Mouse (Mus musculus) MN1 (cell line): ENCODE measurements around the gene Slc2a3.
"Not testable (repeated sequence)": the region's sequence is repeated elsewhere in the genome, so short reads cannot be mapped to it uniquely, and the experiment has no call there.

Experiments used
- DNase-seq: peaks from one replicate; pipeline ENCODE4 v3.0.0-alpha.2; 2016; ENCODE audit warnings: low spot score

Gene Slc2a3

GRCm38 (mm10) chr6:122763844-122764445 is 37.5 kb downstream of the Slc2a3 start:
- DNase-seq = no peak

- DNase-seq = no peak
Measured at GRCm38 (mm10) chr6:122762952-122763700, 38.3 kb downstream of the Slc2a3 start.

DNA sequence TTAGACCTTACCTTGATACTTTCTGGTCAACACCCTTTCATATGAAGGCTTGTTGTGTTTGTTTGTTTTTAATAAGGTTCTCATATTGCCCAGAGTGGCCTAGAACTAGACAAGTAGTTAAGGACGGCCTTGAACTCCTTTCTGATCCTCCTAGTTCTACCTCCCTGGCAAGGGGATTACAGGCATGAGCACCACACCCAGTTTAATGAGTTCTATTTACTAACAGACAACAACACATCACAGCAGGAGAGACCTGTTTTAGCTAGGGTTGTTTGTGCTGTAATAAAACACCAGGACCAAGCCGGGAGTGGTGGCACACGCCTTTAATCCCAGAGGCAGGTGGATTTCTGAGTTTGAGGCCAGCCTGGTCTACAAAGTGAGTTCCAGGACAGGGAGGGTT is 39.0 kb downstream of the Slc2a3 start:
- no peak for DNase-seq

GRCm38 (mm10) chr6:122761901-122762300 is 39.5 kb downstream of the Slc2a3 start:
- no peak for DNase-seq

- peak; percentile 88 for DNase-seq
Measured at GRCm38 (mm10) chr6:122761011-122761599, 40.3 kb downstream of the Slc2a3 start.

DNA sequence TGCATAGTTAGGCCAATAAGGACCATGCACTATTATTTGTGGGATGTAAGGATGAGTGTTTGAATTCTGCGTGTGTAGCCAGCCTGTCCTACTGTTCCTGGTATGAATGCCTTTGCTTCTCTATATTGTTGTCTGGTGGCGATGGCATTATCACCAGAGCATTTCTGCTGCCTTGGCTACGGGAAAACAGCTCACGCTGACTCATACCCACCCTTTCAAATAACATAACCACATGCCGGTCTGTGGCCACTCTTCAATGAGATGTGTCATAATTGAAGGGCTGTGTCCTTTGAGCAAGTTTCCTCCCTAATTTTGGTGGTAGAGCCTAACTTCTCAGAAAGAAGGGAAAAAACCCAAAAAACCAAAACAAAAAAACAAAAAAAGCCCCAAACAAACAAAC is 42.7 kb downstream of the Slc2a3 start:
- DNase-seq = peak; percentile 73

- DNase-seq = no peak
Measured at GRCm38 (mm10) chr6:122755913-122756312, 45.5 kb downstream of the Slc2a3 start.

GRCm38 (mm10) chr6:122750579-122750978 is 50.9 kb downstream of the Slc2a3 start:
- no peak for DNase-seq

DNA sequence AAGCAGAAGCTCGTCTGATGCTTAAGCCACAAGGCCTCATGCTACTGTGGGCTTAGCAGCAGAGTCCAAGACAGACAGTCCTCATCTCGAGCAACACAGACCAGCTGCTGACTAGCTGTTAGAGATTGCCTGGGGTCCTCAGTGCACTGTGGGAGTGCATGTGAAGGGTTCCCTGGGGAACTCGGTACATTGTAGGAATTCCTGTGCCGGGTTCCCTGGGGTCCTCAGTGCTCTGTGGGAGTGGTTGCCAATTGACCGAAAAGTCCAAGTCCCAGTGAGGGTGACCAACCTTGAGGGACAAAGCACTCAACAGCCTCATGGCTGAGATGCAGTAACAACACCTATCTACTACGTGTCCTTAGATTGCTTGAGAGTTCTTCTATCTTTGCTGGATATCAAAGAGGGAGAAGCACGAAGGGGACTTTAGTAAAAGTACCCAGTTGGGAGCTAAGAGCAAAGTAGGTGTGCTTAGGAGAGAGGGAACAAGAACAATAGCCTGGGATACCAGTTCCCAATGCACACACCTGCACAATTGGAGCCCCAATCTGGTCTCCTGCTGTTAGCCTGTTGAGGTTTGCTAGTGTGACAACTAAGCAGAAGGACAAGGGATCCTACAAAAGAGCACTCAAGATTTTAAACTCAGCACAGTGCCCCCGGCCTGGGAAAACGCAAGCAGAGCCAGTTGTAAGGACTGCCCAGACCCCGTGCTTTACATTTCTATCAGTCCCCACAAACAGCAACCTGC is 56.8 kb downstream of the Slc2a3 start:
- DNase-seq = no peak

GRCm38 (mm10) chr6:122743353-122743752 is 58.1 kb downstream of the Slc2a3 start:
- no peak for DNase-seq

DNA sequence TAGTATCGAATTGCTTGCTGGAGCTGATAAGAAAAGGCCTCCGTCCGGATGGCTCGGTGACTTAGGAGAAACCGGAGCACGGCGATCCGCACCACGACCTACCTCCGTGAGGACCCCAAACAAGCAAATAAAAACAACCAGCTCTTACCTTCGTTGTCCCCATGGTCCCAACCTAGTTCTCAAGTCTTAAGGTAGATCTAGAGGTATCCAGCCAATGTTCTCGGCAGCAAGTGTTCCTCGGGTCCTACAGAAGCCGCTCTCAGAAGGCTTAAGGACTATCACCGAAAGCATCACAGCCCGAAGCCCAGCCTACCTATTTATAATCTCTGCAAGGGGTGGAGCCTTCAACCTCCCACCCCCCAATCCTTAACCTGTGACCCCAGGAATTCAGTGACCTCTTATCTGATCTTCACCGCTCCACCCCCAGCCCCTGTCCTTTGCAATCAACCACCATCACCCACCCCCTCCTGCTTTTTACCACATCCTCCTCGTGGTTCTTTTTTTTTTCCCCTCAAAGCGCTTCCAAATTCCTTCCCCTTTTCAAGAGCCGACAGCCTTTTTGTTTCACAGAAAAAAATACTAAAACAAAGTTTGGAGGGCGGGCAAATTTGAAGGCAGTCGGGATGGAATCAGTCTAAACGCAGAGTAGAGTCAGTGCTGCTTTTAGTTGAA is 59.1 kb downstream of the Slc2a3 start:
- DNase-seq = peak; percentile 74

- DNase-seq = no peak
Measured at GRCm38 (mm10) chr6:122741460-122742227, 59.8 kb downstream of the Slc2a3 start.

DNA sequence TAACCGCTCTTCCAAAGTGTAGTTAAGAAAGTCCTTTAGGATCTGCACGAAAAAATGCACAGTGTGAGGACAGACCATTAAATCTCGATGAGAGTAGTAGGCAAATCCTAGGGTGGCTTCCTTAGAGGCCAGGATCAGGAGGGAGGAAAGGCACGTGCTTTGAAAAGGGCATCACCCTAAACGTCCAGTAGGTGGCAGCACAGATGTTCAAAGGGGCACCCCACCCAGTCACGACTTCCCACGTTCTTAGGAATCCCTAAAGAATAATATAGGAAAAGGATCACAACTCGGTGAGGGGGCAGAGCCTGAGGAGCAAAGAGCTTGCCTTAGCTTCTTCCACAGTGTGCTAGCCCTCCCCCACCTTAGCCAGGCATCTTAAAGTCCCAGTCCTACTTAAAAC is 61.5 kb downstream of the Slc2a3 start:
- DNase-seq = peak; percentile 85

DNA sequence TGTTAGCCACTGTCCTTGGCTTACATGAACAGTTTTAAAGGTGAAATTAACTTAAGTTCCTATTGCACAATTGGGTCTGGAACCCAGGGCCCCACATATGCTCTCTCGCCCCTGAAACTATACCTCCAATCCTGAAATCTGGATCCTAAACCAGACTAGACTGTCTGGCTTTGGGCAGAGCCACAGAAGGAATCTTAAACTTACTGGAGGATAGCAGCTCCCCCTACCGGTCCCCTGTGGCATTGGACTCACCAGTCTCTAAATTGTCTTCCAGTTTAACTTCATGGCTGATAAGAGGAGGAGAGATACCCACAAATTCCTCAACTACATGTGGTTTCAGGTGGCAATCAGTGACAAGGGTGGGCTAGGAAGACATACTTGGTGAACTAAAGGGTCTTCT is 81.5 kb downstream of the Slc2a3 start:
- peak; percentile 60 for DNase-seq

DNA sequence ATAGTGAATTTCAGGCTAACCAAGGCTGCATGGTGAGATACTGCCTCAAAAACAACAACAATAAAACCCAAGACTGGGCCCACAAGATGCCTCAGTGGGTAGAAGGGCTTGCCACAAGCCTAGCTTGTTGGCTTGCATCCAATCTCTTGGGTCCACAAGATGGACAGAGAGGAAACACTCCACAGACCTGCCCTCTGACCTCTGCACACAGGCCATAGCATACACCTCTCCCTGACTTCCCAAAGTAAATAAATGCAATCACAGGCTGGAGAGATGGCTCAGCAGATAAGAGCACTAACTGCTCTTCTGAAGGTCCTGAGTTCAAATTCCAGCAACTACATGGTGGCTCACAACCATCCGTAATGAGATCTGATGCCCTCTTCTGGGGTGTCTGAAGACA is 83.2 kb downstream of the Slc2a3 start:
- DNase-seq = not testable (repeated sequence)

- no peak for DNase-seq
Measured at GRCm38 (mm10) chr6:122715886-122716285, 85.6 kb downstream of the Slc2a3 start.

DNA sequence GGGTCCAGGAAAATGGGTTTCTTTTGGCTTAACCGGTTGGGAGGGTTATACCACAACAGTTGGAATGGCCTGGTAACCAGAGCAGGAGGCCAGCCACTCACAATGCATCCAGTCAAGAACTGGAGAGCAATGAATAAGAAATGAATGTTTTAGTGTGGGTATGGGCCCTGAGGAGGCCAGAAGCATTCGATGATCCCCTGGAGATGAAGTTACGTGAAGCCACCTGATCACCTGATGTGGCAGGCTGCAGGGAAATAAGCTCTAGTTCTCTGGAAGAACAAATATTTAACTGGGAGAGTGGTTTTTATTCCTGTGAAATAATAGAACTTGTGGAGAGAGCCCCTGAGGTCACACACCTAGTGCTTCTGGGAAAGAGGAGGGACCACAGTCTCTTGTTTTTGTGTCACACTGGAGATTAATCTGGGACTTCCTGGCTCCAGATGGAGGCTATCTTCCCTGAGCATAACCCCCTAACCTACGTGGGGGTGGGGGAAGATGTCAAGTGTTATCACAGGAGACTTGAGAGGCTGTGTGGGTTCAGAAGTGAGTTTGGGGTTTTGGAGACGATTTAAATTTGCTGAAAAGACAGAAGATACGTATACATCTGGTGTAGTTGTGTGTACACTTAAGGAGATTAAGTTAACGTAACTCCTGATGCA is 86.6 kb downstream of the Slc2a3 start:
- DNase-seq = no peak

- DNase-seq = not testable (repeated sequence)
Measured at GRCm38 (mm10) chr6:122713116-122713515, 88.3 kb downstream of the Slc2a3 start.

DNA sequence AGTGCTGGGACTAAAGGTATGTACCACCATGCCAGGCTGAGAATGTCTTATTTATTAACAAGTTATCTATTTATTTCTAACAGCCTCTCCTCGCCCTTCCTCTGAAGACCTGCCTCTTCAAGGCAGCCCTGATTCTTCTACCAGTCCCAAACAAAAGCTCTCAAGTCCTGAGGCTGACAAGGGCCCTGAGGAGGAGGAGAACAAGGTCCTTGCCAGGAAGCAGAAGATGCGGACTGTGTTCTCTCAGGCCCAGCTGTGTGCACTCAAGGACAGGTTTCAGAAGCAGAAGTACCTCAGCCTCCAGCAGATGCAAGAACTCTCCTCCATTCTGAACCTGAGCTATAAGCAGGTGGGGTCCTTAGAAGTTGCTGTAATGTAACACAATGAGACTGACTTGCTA is 90.0 kb downstream of the Slc2a3 start:
- DNase-seq = no peak

- no peak for DNase-seq
Measured at GRCm38 (mm10) chr6:122708826-122709225, 92.6 kb downstream of the Slc2a3 start.
